Mouse (Mus musculus) frontal cortex, postnatal 10 days (tissue): ENCODE data around the gene Klhl36.

Source experiments
- DNase-seq, 2 experiments: peaks; one replicate each; pipeline ENCODE4 v3.0.0; 2022; ENCODE audit warnings: low spot score in 2 of 2, mixed read lengths in 1 of 2

The Klhl36 gene

GRCm38 (mm10) chr8:119861706-119862389, at the start of gene Klhl36:
TSS of gene Klhl36 (plus strand) at chr8:119862266.
- DNase-seq = peak; percentile 91 to 95

GRCm38 (mm10) chr8:119812650-119813431, 49.2 kb upstream of the Klhl36 start:
- DNase-seq = no peak

GRCm38 (mm10) chr8:119816219-119816618, 45.8 kb upstream of the Klhl36 start:
- DNase-seq = no peak

GRCm38 (mm10) chr8:119817446-119817845, 44.6 kb upstream of the Klhl36 start:
- no peak for DNase-seq

- DNase-seq = no peak
Observed at GRCm38 (mm10) chr8:119819316-119819715, 42.8 kb upstream of the Klhl36 start.

- DNase-seq = no peak
Observed at GRCm38 (mm10) chr8:119819976-119820375, 42.1 kb upstream of the Klhl36 start.

- no peak for DNase-seq
Observed at GRCm38 (mm10) chr8:119821691-119822090, 40.4 kb upstream of the Klhl36 start.

GRCm38 (mm10) chr8:119823278-119823677, 38.8 kb upstream of the Klhl36 start:
- no peak for DNase-seq

GRCm38 (mm10) chr8:119824100-119824499, 38.0 kb upstream of the Klhl36 start:
- DNase-seq = peak; percentile 56 to 69

- DNase-seq = peak in 1 of 2 experiments; percentile 77
Observed at GRCm38 (mm10) chr8:119824809-119825273, 37.2 kb upstream of the Klhl36 start.

- DNase-seq = no peak
Observed at GRCm38 (mm10) chr8:119825950-119826730, 35.9 kb upstream of the Klhl36 start.

GRCm38 (mm10) chr8:119826982-119827381, 35.1 kb upstream of the Klhl36 start:
- no peak for DNase-seq

- no peak for DNase-seq
Observed at GRCm38 (mm10) chr8:119827721-119828153, 34.3 kb upstream of the Klhl36 start.

GRCm38 (mm10) chr8:119829015-119829414, 33.1 kb upstream of the Klhl36 start:
- no peak for DNase-seq

- no peak for DNase-seq
Observed at GRCm38 (mm10) chr8:119829420-119829819, 32.6 kb upstream of the Klhl36 start.

GRCm38 (mm10) chr8:119829870-119830580, 32.0 kb upstream of the Klhl36 start:
- DNase-seq = no peak

- DNase-seq = no peak
Observed at GRCm38 (mm10) chr8:119830589-119830988, 31.5 kb upstream of the Klhl36 start.

GRCm38 (mm10) chr8:119831336-119831995, 30.6 kb upstream of the Klhl36 start:
- no peak for DNase-seq

- no peak for DNase-seq
Observed at GRCm38 (mm10) chr8:119832101-119832617, 29.9 kb upstream of the Klhl36 start.

- no peak for DNase-seq
Observed at GRCm38 (mm10) chr8:119832931-119833330, 29.1 kb upstream of the Klhl36 start.

GRCm38 (mm10) chr8:119834676-119835075, 27.4 kb upstream of the Klhl36 start:
- no peak for DNase-seq
